Mouse (Mus musculus) adrenal gland, postnatal 25 days (tissue): ENCODE measurements around the gene Tsfm. TPM values are rescaled to one million over a fixed set of nuclear protein-coding genes. Genes with fewer than 3 reads are reported as not detected.

Source experiments
- DNase-seq: peaks from one replicate; pipeline ENCODE4 v3.0.0; 2021; ENCODE audit warnings: mixed read lengths
- total RNA-seq: library from RNA; stranded (reverse); gene quantifications from 2 replicates; pipeline ENCODE4 v1.2.3, GENCODE M21; 2021

The Tsfm gene
- total RNA-seq, 1 experiment from 2014 or later = 66.8 TPM

- DNase-seq = peak; percentile 86
These were observed 44.1 kb downstream of the Tsfm start for GRCm38 (mm10) chr10:126986541-126986961.

GRCm38 (mm10) chr10:126985579-126985978 is 45.1 kb downstream of the Tsfm start:
- no peak for DNase-seq

GRCm38 (mm10) chr10:126985127-126985526 is 45.5 kb downstream of the Tsfm start:
- no peak for DNase-seq

- peak; percentile 48 for DNase-seq
These were observed 46.2 kb downstream of the Tsfm start for GRCm38 (mm10) chr10:126984189-126985004.

GRCm38 (mm10) chr10:126983193-126983725 is 47.4 kb downstream of the Tsfm start:
- no peak for DNase-seq

GRCm38 (mm10) chr10:126981746-126982145 is 48.9 kb downstream of the Tsfm start:
- DNase-seq = no peak

GRCm38 (mm10) chr10:126980933-126981530 is 49.6 kb downstream of the Tsfm start:
- DNase-seq = no peak

- peak; percentile 52 for DNase-seq
These were observed 50.3 kb downstream of the Tsfm start for GRCm38 (mm10) chr10:126980221-126980932.

- DNase-seq = peak; percentile 56
These were observed 50.9 kb downstream of the Tsfm start for GRCm38 (mm10) chr10:126979636-126980151.

GRCm38 (mm10) chr10:126979121-126979635 is 51.5 kb downstream of the Tsfm start:
- peak; percentile 84 for DNase-seq

- peak; percentile 100 for DNase-seq
These were observed 52.2 kb downstream of the Tsfm start, which contains the start of gene Ctdsp2 for GRCm38 (mm10) chr10:126978277-126978994. Gene Ctdsp2, plus strand, starts transcription at chr10:126978717.

- DNase-seq = no peak
These were observed 53.6 kb downstream of the Tsfm start for GRCm38 (mm10) chr10:126977076-126977475.

- DNase-seq = no peak
These were observed 54.9 kb downstream of the Tsfm start for GRCm38 (mm10) chr10:126975706-126976105.

- no peak for DNase-seq
These were observed 57.7 kb downstream of the Tsfm start for GRCm38 (mm10) chr10:126972988-126973387.

- no peak for DNase-seq
These were observed 58.5 kb downstream of the Tsfm start for GRCm38 (mm10) chr10:126972051-126972725.

GRCm38 (mm10) chr10:126971363-126972050 is 59.1 kb downstream of the Tsfm start:
- DNase-seq = no peak

GRCm38 (mm10) chr10:126963821-126964220 is 66.8 kb downstream of the Tsfm start:
- DNase-seq = no peak

GRCm38 (mm10) chr10:126962966-126963330 is 67.7 kb downstream of the Tsfm start:
- no peak for DNase-seq

GRCm38 (mm10) chr10:126962271-126962965 is 68.2 kb downstream of the Tsfm start:
- DNase-seq = peak; percentile 57

GRCm38 (mm10) chr10:126961757-126962156 is 68.9 kb downstream of the Tsfm start:
- peak; percentile 62 for DNase-seq
